Mouse (Mus musculus) heart, postnatal 36 days (tissue): ENCODE measurements around the gene Padi4. TPM values are rescaled to one million over a fixed set of nuclear protein-coding genes. Genes with fewer than 3 reads are reported as not detected.
A peak's percentile ranks its signal among the peaks of the same experiment; 100 is the strongest.

ENCODE experiments used
- DNase-seq, 2 experiments: peaks; one replicate each; pipeline ENCODE4 v3.0.0; 2021 to 2022
- intact Hi-C: fragments of 180-260 bp; cut with DNase I; formaldehyde crosslinking; loops from one replicate; pipeline ENCODE4 v1.15.1; 2025
- total RNA-seq, 2 experiments: library from RNA; stranded (reverse); gene quantifications; 2 replicates each; pipeline ENCODE4 v1.2.3; 2021

Gene Padi4
- total RNA-seq, 2 experiments from 2014 or later = 0.60 to 0.86 TPM

- DNase-seq = no peak
Observed at GRCm38 (mm10) chr4:140743086-140743485, 30.9 kb downstream of the Padi4 start.

GRCm38 (mm10) chr4:140742543-140742942 lies 31.5 kb downstream of the Padi4 start, which contains the start of gene Padi6:
Gene Padi6 (minus strand): TSS chr4:140742643.
- no peak for DNase-seq
- intact Hi-C loops = no loop called here

More at GRCm38 (mm10) chr4:140743086-140743485, 30.9 kb downstream of the Padi4 start:
- intact Hi-C loops = no loop called here

GRCm38 (mm10) chr4:140741401-140741800 lies 32.6 kb downstream of the Padi4 start:
- intact Hi-C loops = no loop called here
- DNase-seq = no peak

GRCm38 (mm10) chr4:140740655-140741054 lies 33.4 kb downstream of the Padi4 start:
- no peak for DNase-seq
- intact Hi-C loops = no loop called here

GRCm38 (mm10) chr4:140732871-140733270 lies 41.2 kb downstream of the Padi4 start:
- DNase-seq = no peak
- intact Hi-C loops = no loop called here

- DNase-seq = no peak
- intact Hi-C loops = no loop called here
Observed at GRCm38 (mm10) chr4:140731654-140732053, 42.4 kb downstream of the Padi4 start.

- intact Hi-C loops = no loop called here
- no peak for DNase-seq
Observed at GRCm38 (mm10) chr4:140726907-140727306, 47.1 kb downstream of the Padi4 start.

- DNase-seq = no peak
- intact Hi-C loops = loop anchor here (1.0 to 2.0 kb wide), 2 partner anchors 178 to 234 kb away; no protein-coding TSS in a partner anchor
Observed at GRCm38 (mm10) chr4:140724739-140725138, 49.3 kb downstream of the Padi4 start.

- intact Hi-C loops = loop anchor here (1.0 to 2.0 kb wide), 2 partner anchors 178 to 235 kb away; no protein-coding TSS in a partner anchor
- peak in 1 of 2 experiments; percentile 36 for DNase-seq
Observed at GRCm38 (mm10) chr4:140723801-140724200, 50.2 kb downstream of the Padi4 start.

- intact Hi-C loops = no loop called here
- DNase-seq = no peak
Observed at GRCm38 (mm10) chr4:140723192-140723591, 50.8 kb downstream of the Padi4 start.

GRCm38 (mm10) chr4:140722710-140723109 lies 51.3 kb downstream of the Padi4 start:
- DNase-seq = no peak
- intact Hi-C loops = no loop called here

GRCm38 (mm10) chr4:140721968-140722490 lies 52.0 kb downstream of the Padi4 start:
- DNase-seq = no peak
- intact Hi-C loops = no loop called here

- no peak for DNase-seq
- intact Hi-C loops = no loop called here
Observed at GRCm38 (mm10) chr4:140720091-140720490, 53.9 kb downstream of the Padi4 start.

- intact Hi-C loops = no loop called here
Observed at GRCm38 (mm10) chr4:140718436-140718835, 55.6 kb downstream of the Padi4 start.

GRCm38 (mm10) chr4:140716994-140717393 lies 57.0 kb downstream of the Padi4 start:
- DNase-seq = no peak
- intact Hi-C loops = no loop called here

More at GRCm38 (mm10) chr4:140718436-140718835, 55.6 kb downstream of the Padi4 start:
- DNase-seq = no peak

- no peak for DNase-seq
- intact Hi-C loops = loop anchor here (1.0 kb wide), 1 partner anchor 35 kb away; no protein-coding TSS in a partner anchor
Observed at GRCm38 (mm10) chr4:140714586-140714985, 59.5 kb downstream of the Padi4 start.

- intact Hi-C loops = loop anchor here (1.0 kb wide), 1 partner anchor 34 kb away; no protein-coding TSS in a partner anchor
- peak; percentile 92 to 93 for DNase-seq
Observed at GRCm38 (mm10) chr4:140713480-140714365, 60.3 kb downstream of the Padi4 start.

GRCm38 (mm10) chr4:140711360-140711759 lies 62.7 kb downstream of the Padi4 start:
- DNase-seq = no peak

GRCm38 (mm10) chr4:140710781-140711180 lies 63.3 kb downstream of the Padi4 start:
- intact Hi-C loops = no loop called here
- no peak for DNase-seq

More at GRCm38 (mm10) chr4:140711360-140711759, 62.7 kb downstream of the Padi4 start:
- intact Hi-C loops = no loop called here

- intact Hi-C loops = no loop called here
- no peak for DNase-seq
Observed at GRCm38 (mm10) chr4:140709617-140710016, 64.4 kb downstream of the Padi4 start.

- DNase-seq = no peak
- intact Hi-C loops = no loop called here
Observed at GRCm38 (mm10) chr4:140709111-140709510, 64.9 kb downstream of the Padi4 start.
